Mouse (Mus musculus) frontal cortex, postnatal 14 days (tissue): ENCODE data around the gene Ttll11.

Source experiments
- DNase-seq, 2 experiments: peaks; one replicate each; pipeline ENCODE4 v3.0.0; 2022; ENCODE audit warnings: low spot score in 2 of 2

Ttll11 gene

DNA sequence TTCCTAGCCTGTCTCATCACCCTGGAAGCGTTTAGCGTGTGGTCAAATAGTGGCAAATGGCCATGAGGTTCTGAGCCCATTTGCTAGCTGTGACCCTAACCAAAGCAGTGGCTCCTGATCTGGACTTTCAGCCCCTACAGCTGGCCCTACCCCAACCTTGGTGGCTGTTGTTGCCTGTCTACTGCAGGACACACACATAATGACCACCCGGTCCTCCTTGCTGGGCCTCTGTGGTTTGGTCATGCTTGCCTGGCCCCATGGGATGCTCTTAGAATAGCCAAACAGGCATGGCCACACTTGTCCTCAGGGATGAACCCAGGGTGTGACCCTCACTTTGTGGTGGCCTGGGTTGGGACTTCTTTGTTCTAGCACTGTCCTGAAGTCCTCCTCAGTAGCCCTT lies 80.0 kb downstream of the Ttll11 start:
- DNase-seq: no peak

DNA sequence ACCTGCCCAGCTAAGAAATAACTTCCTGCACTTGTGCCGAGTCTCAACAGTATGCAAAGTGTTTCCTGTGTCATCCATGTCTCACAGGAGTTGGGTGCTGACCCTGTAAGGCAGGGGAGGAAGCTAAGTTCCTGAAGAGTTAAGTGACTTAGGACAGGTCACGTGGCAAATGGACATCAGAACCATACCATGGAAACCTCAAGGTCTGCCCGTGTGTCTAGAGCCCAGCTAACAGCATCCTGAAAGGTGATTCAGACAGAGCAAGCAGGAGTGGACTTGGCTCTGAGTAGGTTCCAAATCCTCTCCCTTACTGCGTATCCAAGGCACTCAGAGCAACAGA lies 80.6 kb downstream of the Ttll11 start:
- DNase-seq: no peak

DNA sequence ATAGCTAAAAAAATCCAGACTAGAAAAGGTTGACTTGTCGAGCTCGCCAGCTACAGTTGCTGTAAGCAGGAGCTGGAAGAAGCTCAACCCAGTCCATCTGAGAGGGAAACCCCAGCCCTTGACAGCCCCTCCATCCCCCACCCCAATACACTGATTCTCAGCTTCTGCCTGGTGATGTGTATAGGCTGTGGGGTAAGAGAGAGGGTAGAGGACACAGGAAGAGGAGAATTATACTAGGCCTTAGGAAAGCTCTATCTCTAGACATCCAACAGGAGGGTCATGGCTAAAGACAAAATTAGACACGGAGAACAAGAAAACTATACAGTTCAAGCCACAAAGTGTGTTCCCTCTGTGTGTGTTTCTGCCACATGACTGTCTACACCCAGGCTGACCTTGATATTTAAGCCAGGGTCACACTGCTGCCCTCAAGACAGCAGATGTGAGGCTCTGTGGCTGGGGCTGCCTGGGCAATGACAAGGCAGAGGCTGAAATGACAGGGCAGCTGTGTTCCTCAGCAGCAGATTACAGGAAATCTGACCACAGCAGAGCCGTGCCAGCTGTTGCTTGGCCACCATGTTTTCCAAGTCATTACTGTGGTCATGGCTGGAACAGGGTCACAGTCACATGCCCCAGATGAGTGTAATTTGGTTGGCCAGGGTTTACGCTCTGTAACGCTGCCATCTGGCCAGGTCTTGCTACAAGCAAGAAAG lies 81.1 kb downstream of the Ttll11 start:
- no peak for DNase-seq

DNA sequence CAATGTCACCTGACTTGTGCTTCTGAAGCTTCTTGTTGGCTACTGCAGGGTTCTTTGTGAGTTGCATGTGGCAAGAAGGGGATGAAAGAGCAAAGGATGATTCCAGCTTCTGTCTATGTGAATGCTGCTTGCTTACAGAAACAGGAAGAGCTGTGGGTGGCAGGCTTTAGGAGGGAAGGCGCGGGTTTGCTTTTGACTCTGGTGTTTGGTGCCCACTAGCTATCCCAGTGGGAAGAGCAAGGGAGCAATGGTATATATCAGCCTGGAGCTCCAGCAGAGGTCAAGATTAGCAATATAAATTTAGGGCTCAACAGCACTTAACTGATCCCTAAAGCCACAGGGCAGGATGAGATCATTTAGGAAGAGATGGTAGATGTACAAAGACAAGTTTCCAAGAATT lies 82.6 kb downstream of the Ttll11 start:
- DNase-seq: no peak

DNA sequence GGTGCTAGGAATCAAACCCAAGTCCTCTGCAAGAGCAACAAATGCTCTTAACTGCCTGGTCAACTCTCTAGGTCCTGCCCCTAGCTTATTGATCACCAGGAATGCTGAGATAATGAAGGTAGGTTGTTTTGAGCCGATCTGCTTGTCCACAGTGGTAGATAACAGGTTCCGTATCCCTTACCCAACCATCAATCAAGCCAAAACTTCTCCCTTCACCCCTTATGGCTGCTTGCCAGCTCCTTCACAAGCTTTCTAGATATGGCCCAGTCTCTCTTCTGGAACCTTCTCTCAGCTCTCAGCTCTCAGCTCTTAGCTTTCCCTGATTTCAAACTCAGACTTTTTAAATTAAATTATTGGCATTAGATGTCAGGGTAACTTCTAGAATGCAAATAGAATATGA lies 85.2 kb downstream of the Ttll11 start:
- DNase-seq: no peak

DNA sequence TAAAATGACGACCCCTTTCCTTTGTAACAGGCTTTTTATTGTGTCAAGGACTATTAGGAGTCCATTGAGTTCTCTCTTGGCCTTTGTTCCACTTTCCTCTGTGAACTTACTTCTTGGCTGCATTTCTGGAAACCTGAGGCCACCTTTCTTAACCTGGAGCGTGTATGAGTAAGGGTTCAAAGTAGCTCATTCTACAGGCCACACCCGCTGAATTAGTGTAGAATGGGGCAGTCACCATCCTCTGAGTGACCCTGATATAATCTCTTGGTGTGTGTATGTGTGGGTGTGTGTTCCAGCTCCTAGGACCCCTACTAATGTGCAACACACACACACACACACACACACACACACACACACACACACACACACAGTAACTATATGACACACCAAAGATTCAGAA lies 89.1 kb downstream of the Ttll11 start:
- DNase-seq: no peak

DNA sequence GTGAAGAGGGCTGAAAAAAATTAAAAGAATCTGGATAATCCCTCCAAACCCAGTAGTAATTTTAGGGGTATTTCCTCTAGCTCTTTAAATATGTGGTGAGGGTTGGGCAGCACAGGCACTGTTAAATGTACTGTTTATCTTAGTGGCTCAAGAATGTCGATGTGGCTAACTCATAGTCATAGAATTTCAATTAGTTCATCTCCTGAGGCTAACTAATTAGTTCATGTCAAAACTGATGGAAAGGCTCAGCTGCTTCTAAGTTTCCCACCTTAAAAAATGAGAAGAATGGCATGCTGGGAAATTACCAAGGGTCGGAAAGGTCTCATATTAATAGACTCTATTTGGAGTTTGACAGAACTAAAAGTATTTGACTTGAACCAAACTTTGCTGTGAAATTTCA lies 89.9 kb downstream of the Ttll11 start:
- DNase-seq: no peak

DNA sequence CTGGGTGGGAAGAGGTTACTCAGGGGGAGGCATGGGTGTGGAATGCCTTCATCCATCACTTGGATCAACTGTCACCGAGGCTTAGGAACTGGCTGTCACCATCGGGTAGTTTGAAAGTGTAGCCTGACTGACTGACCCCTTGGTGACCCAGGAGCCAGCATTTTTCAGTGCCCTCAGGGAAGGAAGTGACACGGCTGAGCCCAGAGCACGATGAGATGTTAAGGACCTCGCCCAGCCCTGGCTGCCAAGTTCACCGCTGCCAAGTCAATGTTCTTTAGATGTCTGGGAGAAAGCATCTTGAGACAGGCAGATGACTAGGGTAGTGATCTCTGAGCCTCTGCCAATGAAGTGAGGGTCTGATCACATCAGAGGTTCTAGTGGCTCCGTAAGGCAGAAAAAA lies 95.4 kb downstream of the Ttll11 start:
- no peak for DNase-seq

DNA sequence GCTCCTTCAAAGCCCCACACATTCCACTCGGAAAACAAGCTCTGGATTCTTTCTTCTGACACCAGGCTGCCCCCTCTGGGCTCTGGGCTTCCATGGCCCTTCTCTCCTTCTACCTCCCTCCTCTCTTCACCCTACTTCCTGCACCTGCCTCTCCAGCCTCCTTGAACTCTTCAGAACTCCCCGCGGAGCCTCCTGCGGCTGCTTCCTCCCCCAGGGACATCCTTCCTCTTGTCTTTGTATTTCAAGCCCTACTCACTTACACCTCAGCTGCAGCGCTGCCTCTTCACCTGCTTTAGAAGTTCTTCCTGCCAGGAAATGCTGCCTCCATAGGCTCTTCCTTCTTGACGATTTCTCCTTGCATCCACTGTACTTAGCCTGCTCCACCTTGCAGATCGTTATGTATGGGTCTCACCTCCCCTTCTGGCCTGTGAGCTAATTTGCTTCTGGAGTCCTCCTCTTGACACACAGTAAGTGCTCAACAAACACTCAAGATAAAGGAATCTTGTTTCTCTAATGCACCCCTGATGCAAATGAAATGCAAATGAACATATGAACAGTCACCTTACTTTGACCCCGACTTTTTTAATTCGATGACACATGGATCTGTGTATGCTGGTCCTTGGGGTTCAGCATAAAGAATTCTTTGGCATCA lies 97.3 kb downstream of the Ttll11 start:
- no peak for DNase-seq

DNA sequence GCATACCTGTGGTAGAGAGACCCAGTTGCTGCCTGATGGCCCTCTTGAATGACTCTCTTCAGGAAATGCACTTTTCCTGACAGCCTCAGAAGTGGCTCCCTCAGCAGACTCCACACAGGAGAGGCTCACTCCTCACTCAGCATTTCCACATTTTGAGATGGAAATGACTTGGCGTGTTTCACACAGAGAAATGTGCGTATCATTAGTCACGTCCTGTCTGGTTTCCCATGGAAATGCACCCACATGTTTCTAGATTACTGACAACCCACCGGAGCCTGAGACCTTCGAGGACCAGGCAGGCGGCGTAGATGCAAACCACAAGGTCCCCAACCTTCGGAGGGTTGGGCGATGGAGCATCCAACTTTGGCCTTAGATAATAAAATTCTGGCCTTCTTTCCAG lies 97.8 kb downstream of the Ttll11 start:
- no peak for DNase-seq

DNA sequence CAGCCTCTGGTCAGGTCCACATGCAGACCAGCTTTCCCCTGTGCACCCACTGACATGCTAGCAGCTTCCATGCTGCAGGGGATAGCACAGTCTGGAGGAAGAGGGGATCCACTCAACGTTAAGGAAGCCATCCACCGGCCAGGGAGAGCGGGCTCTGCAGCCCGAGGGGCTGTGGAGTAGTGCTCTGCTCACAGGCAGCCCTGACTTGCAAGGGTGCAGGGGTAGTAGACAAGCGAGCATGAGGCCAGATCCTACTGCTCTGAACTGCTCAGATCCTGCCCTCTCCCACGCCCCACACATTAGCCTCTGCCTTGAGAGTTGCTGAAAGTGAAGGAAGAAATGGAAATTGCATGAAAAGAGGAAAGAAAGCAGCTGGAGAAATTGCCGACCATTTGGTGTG lies 99.4 kb downstream of the Ttll11 start:
- DNase-seq: no peak

DNA sequence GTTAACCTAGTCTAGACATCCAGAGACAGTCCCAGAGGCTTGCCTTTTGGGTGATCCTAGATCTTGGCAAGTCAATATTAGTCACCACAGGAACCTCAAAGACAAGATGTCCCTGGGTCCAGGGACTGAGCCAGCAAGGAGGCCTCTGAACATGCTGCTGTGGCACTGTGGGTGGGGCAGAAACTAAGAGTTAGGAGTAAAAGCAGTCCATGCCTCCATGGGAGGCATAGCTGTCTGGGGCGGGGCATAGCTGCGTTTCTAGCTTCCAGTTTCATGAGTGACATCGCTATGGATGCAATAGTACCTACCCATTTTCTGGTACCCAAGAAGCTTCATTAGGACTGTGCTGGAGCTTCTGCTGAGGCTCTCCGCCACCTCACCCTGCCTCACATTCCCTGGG lies 99.8 kb downstream of the Ttll11 start:
- no peak for DNase-seq

DNA sequence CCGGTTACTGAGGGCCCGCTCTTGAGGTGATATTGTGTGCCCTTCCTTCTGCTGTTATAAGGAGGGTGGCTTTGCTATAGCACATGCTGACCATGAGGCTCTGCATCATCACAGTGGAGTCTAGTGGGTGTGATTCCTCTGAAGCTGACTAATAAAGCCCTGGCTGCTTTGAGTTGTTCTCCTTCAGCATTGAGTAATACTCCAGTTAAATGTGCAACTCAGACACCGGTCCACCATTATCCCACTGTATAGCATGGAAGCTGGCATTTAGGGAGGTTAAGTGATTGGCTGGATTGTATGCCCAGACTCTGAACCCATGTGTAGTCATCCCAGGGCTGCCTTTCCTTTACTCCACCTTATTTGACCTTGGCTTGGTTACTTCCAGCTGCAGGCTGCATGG lies 101.2 kb downstream of the Ttll11 start:
- no peak for DNase-seq

DNA sequence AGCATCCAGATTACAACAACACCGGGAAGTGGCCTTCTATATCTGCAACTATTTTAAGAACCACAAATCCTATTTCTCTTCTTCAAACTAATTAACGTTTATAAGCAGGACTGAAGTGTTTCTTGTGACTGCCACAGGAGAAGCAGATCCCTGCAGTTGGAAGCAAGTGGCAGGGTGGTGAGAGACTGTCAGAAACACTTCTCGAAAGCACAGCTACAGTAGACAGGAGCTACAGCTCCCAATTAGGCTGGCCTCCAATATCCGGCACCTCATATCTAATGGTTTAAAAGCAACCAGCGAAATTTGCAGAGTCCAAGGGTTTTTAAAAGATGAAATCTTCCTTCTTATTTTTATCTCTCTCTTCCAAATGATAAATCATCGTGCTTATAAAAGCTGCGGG lies 104.1 kb downstream of the Ttll11 start:
- DNase-seq: no peak

DNA sequence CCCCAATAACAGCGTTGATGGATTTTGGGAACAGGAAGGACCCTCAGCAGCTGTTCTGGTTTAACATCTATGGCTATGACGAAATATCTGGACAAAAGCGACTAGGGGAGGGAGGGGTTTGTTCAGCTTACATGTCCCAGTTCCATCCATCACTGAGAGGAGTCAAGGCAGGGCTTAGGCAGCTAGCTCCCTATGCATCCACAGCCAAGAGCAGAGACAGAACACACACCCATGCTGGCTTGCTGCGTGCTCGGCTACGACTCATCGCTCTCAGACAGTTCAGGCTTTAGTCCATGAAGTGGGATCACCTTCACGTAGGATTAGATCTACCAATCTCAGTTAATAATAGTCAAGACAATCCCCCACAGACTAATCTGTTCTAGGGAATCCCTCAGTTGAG lies 105.3 kb downstream of the Ttll11 start:
- DNase-seq: no peak

DNA sequence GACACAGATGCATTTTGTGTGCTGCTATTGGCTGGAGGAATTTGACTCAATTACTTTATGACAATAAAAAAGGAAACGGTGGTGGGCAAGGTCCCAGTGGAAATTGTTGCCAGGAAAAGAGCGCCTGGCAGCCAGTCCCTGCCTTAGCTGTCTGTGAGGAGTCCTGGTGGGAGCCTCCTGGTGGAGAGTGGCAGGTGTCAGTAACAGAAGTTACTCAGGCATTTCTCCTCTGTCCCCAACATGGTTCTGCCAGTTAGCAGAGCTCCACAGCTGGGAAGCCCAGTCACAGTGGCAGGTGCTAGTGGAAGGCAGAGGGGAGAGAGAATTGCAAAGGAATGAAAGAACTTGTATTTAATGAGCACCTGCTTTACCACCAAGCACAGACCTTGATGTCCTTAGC lies 110.5 kb downstream of the Ttll11 start:
- DNase-seq: no peak

DNA sequence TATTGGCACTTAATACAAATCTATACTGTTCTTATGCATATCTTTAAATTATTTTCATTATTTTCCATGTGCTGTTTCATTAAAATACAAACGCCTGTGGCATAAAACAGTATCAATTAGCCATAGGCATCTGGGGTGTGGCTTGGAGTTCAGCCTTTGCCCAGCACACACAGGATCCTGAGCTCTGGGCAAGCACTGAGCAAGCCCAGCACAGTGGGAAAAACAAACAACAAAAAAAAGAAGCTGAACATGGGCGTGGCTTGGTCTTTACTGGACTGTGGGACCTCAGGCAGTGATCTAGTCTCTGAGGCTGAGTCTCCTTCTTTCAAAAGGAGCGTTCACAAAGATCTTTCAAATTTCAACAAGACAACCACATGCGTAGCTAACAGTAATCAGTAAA lies 116.4 kb downstream of the Ttll11 start:
- no peak for DNase-seq

DNA sequence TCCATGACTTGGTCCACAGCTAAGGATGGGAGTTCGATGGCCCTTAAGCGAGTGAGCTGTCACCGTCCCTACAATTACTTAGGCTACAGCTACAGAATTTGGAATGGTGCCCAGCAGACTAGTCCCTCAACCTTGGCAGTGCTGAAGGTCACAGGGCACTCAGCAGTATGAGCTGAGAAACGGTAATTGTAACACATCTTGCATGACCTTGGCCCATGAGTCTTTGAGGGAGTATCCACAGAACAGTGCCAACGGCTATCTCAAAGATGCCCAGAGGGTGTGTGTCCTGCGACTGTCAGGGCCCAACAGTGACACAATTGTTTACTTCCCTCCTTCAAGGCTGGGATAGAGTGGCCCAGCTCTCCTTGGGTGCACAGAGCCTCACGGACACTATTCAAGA lies 118.5 kb downstream of the Ttll11 start:
- no peak for DNase-seq

DNA sequence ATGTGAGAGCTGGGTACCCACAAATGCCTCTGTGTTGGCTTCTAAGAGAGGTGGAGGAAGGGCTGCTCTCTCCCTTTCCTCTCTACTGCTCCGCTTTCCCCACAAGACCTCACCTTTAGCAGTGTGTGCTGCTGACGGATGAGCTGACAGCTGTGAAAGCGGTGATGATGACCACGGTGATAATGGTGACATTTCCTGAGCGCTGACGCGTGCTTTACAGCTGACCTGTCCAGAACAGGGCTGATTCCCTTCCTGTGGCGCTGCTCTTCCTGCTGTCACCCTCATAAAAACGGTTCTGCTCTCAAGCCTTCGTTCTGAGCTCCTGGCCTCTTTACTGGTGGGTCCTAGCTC lies 119.3 kb downstream of the Ttll11 start:
- no peak for DNase-seq

DNA sequence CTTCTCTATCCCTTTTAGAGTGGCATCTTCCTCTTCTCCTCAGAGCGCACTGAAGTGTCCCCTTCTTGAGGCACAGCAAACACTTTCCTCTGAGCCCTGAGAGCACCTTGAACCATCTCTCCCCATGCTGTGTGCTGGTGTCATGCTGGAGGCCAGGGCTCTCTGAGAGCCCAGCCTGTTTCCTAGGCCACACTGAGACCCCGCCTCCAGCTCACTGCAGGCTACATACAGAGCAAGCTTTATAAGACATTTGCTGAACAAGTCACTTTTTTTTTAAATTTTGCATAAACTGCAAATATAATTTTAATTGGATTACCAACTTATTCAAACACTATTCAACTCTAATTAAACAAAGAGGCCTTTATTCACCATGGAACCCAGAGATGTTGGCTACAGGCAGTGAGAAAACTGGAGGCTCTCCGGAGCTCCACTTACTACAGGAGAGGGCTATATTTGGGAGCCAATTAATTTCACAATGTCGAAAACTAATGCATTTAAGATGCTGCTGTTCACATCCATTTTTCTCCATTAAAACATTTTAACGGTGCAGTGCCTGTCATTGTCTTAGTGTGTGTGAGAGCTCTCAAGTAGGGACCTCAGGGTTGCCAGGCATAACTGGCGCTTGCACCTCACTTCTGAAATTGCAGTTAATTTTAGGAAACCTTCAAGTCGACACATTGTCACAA lies 119.9 kb downstream of the Ttll11 start:
- DNase-seq: no peak

DNA sequence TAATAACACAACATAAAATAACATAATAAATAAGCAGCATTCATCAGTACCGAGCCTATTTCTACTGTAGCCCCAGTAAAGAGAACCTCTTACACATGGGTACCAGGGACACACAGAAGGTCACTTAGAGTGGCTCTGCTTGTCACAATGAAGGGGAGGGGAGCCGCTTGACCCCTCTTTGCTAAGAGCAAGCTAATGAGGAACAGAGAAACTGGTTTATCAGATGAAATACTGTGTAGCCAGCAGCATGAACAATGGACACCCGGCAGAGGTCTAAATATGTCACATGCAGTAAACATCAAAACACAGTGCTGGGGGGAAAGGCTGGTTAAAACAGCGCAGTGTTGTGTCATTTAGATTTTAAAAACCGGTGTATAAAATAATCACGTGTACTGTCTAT lies 121.4 kb downstream of the Ttll11 start:
- DNase-seq: no peak

DNA sequence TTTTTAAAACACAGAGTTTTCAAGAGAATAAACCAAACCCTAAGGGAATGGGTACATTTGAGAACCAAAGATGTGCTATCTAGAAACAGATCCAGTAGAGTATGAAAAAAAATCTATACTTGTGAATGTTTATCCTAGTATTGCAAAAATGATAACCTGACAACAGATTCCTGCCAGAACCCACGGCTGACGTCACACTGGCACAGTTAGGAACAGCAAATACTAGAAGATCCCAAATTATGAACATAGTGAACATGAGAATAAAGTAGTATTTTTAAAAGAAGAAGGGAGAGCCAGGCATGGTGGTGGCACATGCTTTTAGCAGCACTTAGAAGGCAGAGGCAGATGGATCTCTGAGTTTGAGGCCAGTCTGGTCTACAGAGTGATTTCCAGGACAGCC lies 122.8 kb downstream of the Ttll11 start:
- DNase-seq: no peak

DNA sequence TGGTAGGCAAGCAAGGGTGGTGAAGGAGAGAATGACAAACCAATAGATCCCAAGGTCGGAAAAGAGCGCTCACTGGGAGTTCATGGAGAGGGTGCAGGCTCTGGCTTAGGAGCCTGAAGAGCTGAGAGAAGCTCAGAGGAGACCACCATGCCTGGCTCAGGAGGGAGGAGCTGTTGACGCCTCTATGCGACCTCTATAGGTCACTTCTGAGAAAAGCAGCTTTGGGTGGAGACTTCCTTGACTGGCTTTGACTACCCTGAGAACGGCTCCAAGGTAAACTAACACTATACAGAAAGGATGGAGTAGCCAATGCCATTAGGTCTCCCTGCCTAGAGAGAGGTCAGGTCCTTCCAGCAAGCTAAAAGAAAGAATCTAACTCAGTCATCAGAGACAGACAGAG lies 124.8 kb downstream of the Ttll11 start:
- DNase-seq: no peak

DNA sequence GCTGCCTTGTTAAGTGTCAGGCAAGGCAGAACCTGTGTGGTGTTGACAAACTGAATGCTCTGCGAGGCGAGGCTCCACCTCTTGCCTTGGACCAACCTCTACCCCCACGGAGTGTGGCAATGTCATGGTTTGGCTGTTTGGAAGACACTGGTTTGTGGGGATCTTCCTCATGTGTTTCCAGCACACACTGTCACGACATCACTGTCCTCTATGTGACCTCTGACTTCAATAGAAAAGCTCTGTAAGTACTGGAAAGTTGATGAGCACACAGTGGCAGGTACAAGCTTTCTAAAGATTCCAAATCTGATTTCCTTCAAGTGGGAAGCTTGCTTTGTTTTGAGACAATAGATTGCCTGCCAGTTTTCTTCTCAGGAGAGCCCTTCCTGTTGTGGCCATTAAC lies 126.7 kb downstream of the Ttll11 start:
- no peak for DNase-seq
